In genomic region chr11:51470383-51471144, GRCm38 (mm10) we compare ENCODE assay signal across 10 mouse cellular contexts.
DNase-seq lines count a peak whose midpoint lies in the region; ATAC-seq and TF ChIP-seq lines count a peak whose summit lies in the region.
"Had no signal": no experiment of that assay in that cellular context is flagged by ENCODE, and none has a peak within 500 bp of the region (broad histone marks: within the 10 kb centered on the region; RNA-seq: fewer than 3 reads in every experiment).

No protein-coding gene starts in this region.

- no peak overlapping the region for H3K4me3 ChIP-seq in forebrain, embryonic 11.5 days (ENCODE audit: low read depth, low read length)
- H3K4me3 ChIP-seq in forebrain, embryonic 13.5 days: no peak overlapping the region
- no peak overlapping the region for H3K4me3 ChIP-seq in lung, embryonic 16.5 days (ENCODE audit: low read length)
- no peak overlapping the region for H3K4me3 ChIP-seq in lung, adult 2 months (replicated peaks; ENCODE audit: extremely low read depth, low read depth, low read length)
- no peak overlapping the region for H3K4me3 ChIP-seq in limb, embryonic 14.5 days (replicated peaks; ENCODE audit: low read length)
- H3K4me3 ChIP-seq: heart, adult 2 months had no signal

- 54% methylated on average over 17 of the region's 17 CpGs for WGBS in forebrain, embryonic 11.5 days
- WGBS in forebrain, embryonic 13.5 days: 47% methylated on average over 17 of the region's 17 CpGs
- WGBS in lung, embryonic 16.5 days: 24% methylated on average over 17 of the region's 17 CpGs
- WGBS in lung, adult 2 months: 32% methylated on average over 17 of the region's 17 CpGs
- WGBS in limb, embryonic 14.5 days: 18% methylated on average over 17 of the region's 17 CpGs

- H3K4me1 ChIP-seq in forebrain, embryonic 11.5 days (replicated peaks; ENCODE audit: control insufficient read depth, insufficient read depth, low read length): 0 out of 2 replicates have a peak, but pooled peaks cover 2% of the 10 kb centered on the region
- peaks cover 9% of the 10 kb centered on the region for H3K4me1 ChIP-seq in forebrain, embryonic 13.5 days
- H3K4me1 ChIP-seq in lung, embryonic 16.5 days (replicated peaks; ENCODE audit: control insufficient read depth, insufficient read depth, low read length): peaks cover 42% of the 10 kb centered on the region
- H3K4me1 ChIP-seq in lung, adult 2 months (ENCODE audit: control insufficient read depth, insufficient read depth, low read length): peaks cover 10% of the 10 kb centered on the region
- peaks cover 39% of the 10 kb centered on the region for H3K4me1 ChIP-seq in limb, embryonic 14.5 days (ENCODE audit: control insufficient read depth, insufficient read depth, low read length)

- peak; percentile 55 for DNase-seq in forebrain, embryonic 11.5 days (ENCODE audit: low spot score)
- DNase-seq in lung, adult 2 months: no peak
- DNase-seq in limb, embryonic 14.5 days (ENCODE audit: low spot score): no peak
- DNase-seq in testis, postnatal 10 days (ENCODE audit: low spot score): peak; percentile 51
- DNase-seq in frontal cortex, postnatal 36 days (ENCODE audit: low spot score in 2 of 2): no peak
- DNase-seq in cerebellum, adult 9-11 months: no peak
- DNase-seq: heart, adult 2 months; thymus, postnatal 14 days had no signal

- no peak for TF ChIP-seq POLR2A in lung, adult 2 months (IDR thresholded peaks at IDR 0.05; ENCODE audit: borderline replicate concordance, extremely low read depth, low read depth, low read length)
- no peak for TF ChIP-seq POLR2A in limb, embryonic 14.5 days (IDR thresholded peaks at IDR 0.05; ENCODE audit: borderline replicate concordance, extremely low read depth, insufficient read depth, insufficient read length)

- H3K9me3 ChIP-seq in forebrain, embryonic 11.5 days (ENCODE audit: control insufficient read depth, low read length): no peaks in the 10 kb centered on the region
- H3K9me3 ChIP-seq in forebrain, embryonic 13.5 days (replicated peaks): no peaks in the 10 kb centered on the region
- no peaks in the 10 kb centered on the region for H3K9me3 ChIP-seq in lung, embryonic 16.5 days (ENCODE audit: control insufficient read depth, low read length)
- H3K9me3 ChIP-seq in limb, embryonic 14.5 days (ENCODE audit: control insufficient read depth, low read length): no peaks in the 10 kb centered on the region

- no peak overlapping the region for H3K9ac ChIP-seq in forebrain, embryonic 11.5 days (ENCODE audit: low read length)
- no peak overlapping the region for H3K9ac ChIP-seq in forebrain, embryonic 13.5 days
- H3K9ac ChIP-seq in lung, embryonic 16.5 days (ENCODE audit: low read length): 0 out of 2 replicates have a peak overlapping the region, but pooled peaks have one; percentile 35
- 0 out of 2 replicates have a peak overlapping the region, but pooled peaks have one; percentile 21 for H3K9ac ChIP-seq in limb, embryonic 14.5 days (ENCODE audit: low read depth, low read length, severe bottlenecking)

- TF ChIP-seq CTCF in lung, adult 2 months (IDR thresholded peaks at IDR 0.05; ENCODE audit: insufficient read depth, low read length): no peak

- H3K27ac ChIP-seq in forebrain, embryonic 11.5 days (ENCODE audit: low read depth, low read length): no peak overlapping the region
- H3K27ac ChIP-seq in forebrain, embryonic 13.5 days: no peak overlapping the region
- H3K27ac ChIP-seq in lung, embryonic 16.5 days (ENCODE audit: low read length): peak overlapping the region; percentile 90
- H3K27ac ChIP-seq in limb, embryonic 14.5 days (replicated peaks; ENCODE audit: low read depth, low read length): no peak overlapping the region
- H3K27ac ChIP-seq: heart, adult 2 months had no signal

- H3K27me3 ChIP-seq in forebrain, embryonic 11.5 days (ENCODE audit: control insufficient read depth, insufficient read depth, low read length): no peaks in the 10 kb centered on the region
- H3K27me3 ChIP-seq in forebrain, embryonic 13.5 days: no peaks in the 10 kb centered on the region
- H3K27me3 ChIP-seq in lung, embryonic 16.5 days (ENCODE audit: control insufficient read depth, insufficient read depth, low read depth, low read length): no peaks in the 10 kb centered on the region
- no peaks in the 10 kb centered on the region for H3K27me3 ChIP-seq in limb, embryonic 14.5 days (ENCODE audit: control insufficient read depth, insufficient read depth, low read length)

- H3K4me2 ChIP-seq in forebrain, embryonic 11.5 days (ENCODE audit: low read depth, low read length, severe bottlenecking): no peak overlapping the region
- H3K4me2 ChIP-seq in forebrain, embryonic 13.5 days: no peak overlapping the region
- H3K4me2 ChIP-seq in lung, embryonic 16.5 days (ENCODE audit: low read depth, low read length): peak overlapping the region; percentile 29; the same call in 1 of the 2 replicates
- peak overlapping the region; percentile 19; the same call in 1 of the 2 replicates for H3K4me2 ChIP-seq in limb, embryonic 14.5 days (replicated peaks; ENCODE audit: low read depth, low read length, severe bottlenecking)

- no peaks in the 10 kb centered on the region for H3K36me3 ChIP-seq in forebrain, embryonic 11.5 days (ENCODE audit: control insufficient read depth, insufficient read depth, low read length)
- H3K36me3 ChIP-seq in forebrain, embryonic 13.5 days (ENCODE audit: poor library complexity, severe bottlenecking): no peaks in the 10 kb centered on the region
- no peaks in the 10 kb centered on the region for H3K36me3 ChIP-seq in lung, embryonic 16.5 days (ENCODE audit: control insufficient read depth, insufficient read depth, low read length)
- H3K36me3 ChIP-seq in limb, embryonic 14.5 days (ENCODE audit: control insufficient read depth, insufficient read depth, low read length): no peaks in the 10 kb centered on the region

- no peak for ATAC-seq in forebrain, embryonic 11.5 days (replicated peaks; ENCODE audit: low FRiP score)
- no peak for ATAC-seq in forebrain, embryonic 13.5 days
- peak; percentile 58 for ATAC-seq in lung, embryonic 16.5 days (ENCODE audit: low read depth)
- ATAC-seq in limb, embryonic 14.5 days (ENCODE audit: low FRiP score, low read depth): no peak

Comparison
In these comparisons a context has a peak if more than half of its experiments do, and no peak if none do; other contexts are left out.
1. DNase-seq: peak in forebrain, embryonic 11.5 days (single experiment) and testis, postnatal 10 days (single experiment); none in lung, adult 2 months (single experiment), limb, embryonic 14.5 days (single experiment), frontal cortex, postnatal 36 days (0 of 2) and cerebellum, adult 9-11 months (single experiment).
2. H3K4me2 ChIP-seq: peak in lung, embryonic 16.5 days (single experiment) and limb, embryonic 14.5 days (single experiment); none in forebrain, embryonic 11.5 days (single experiment) and forebrain, embryonic 13.5 days (single experiment).
3. H3K9ac ChIP-seq: peak in lung, embryonic 16.5 days (single experiment) and limb, embryonic 14.5 days (single experiment); none in forebrain, embryonic 11.5 days (single experiment) and forebrain, embryonic 13.5 days (single experiment).